Mouse (Mus musculus) hindbrain, embryonic 12.5 days (tissue): ENCODE measurements around the gene Gm3460. TPM values are rescaled to one million over a fixed set of nuclear protein-coding genes. Genes with fewer than 3 reads are reported as not detected.
A peak's percentile ranks its signal among the peaks of the same experiment; 100 is the strongest.
"Not testable (repeated sequence)": the region's sequence is repeated elsewhere in the genome, so short reads cannot be mapped to it uniquely, and the experiment has no call there.

ENCODE experiments used
- ATAC-seq: fragments of 200-750 bp; cut with Nextera tagmentation; 2 replicates; pipeline ENCODE4 v1.8.0; 2017; ENCODE audit warnings: moderate TSS enrichment; ENCODE audit not compliant: low FRiP score
- H3K27ac ChIP-seq: fragments of 300-500 bp; sonication (generic); 2 replicates; pipeline ENCODE4 v1.5.1; 2016; ENCODE audit warnings: mild to moderate bottlenecking
- H3K27me3 ChIP-seq: fragments of 300-500 bp; sonication (generic); 2 replicates; pipeline ENCODE4 v1.6.1; 2016; ENCODE audit warnings: mild to moderate bottlenecking
- H3K36me3 ChIP-seq: fragments of 300-500 bp; sonication (generic); 2 replicates; pipeline ENCODE4 v1.6.1; 2016; ENCODE audit warnings: mild to moderate bottlenecking
- H3K4me1 ChIP-seq: fragments of 300-500 bp; sonication (generic); 2 replicates; pipeline ENCODE4 v1.6.1; 2016
- H3K4me2 ChIP-seq: fragments of 300-500 bp; sonication (generic); replicated peaks from 2 replicates; pipeline ENCODE4 v1.6.1; 2016; ENCODE audit warnings: mild to moderate bottlenecking
- H3K4me3 ChIP-seq: fragments of 300-500 bp; sonication (generic); 2 replicates; pipeline ENCODE4 v1.5.1; 2016; ENCODE audit warnings: mild to moderate bottlenecking
- H3K9ac ChIP-seq: fragments of 300-500 bp; sonication (generic); 2 replicates; pipeline ENCODE4 v1.6.1; 2016; ENCODE audit warnings: mild to moderate bottlenecking, moderate library complexity
- H3K9me3 ChIP-seq: fragments of 300-500 bp; sonication (generic); replicated peaks from 2 replicates; pipeline ENCODE4 v1.6.1; 2016; ENCODE audit warnings: mild to moderate bottlenecking
- WGBS: fragments of 180-500 bp; shearing (Covaris S2); methylation state at CpG from one replicate; pipeline ENCODE4 v1.1.7; 2016; 5-methylcytosine and 5-hydroxymethylcytosine counted together
- polyA plus RNA-seq: library from polyadenylated mRNA; unstranded; fragments of >200 nt; fragmentation: Nextera tagmentation; extraction: Ambion mirVana; gene quantifications from 2 replicates; pipeline ENCODE4 v1.2.1, GENCODE M21; 2016

Gm3460 gene
- polyA plus RNA-seq = not detected in 2 replicates

- ATAC-seq, H3K4me1 ChIP-seq, H3K27me3 ChIP-seq, H3K4me2 ChIP-seq, H3K27ac ChIP-seq, H3K4me3 ChIP-seq, H3K9ac ChIP-seq, H3K9me3 ChIP-seq, H3K36me3 ChIP-seq: not testable (repeated sequence)
- 60% methylated on average over 1 of the region's 2 CpGs for WGBS
These were observed at the start of gene Gm3460 for GRCm38 (mm10) chr14:6622318-6622717. Gm3460 (minus strand) TSS chr14:6622418.

DNA sequence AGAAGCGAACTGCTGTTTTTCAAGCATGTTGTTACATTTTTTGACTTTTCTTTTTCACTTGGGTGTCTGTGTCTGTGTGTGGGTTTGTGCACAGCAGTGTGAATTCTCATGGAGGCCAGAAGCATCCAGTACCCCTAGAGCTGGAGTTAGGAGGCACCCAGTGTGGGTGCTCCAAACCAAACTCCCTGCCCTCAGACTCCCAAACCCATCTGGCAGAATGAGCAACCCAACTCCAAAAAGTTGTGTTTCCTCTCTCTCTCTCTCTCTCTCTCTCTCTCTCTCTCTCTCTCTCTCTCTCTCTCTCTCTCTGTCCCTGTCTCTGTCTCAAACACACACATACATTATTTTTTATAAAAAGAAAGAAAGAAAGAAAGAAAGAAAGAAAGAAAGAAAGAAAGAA, 15.8 kb downstream of the Gm3460 start:
- H3K9me3 ChIP-seq, H3K9ac ChIP-seq, H3K27me3 ChIP-seq, H3K36me3 ChIP-seq, H3K27ac ChIP-seq, H3K4me3 ChIP-seq, H3K4me1 ChIP-seq, H3K4me2 ChIP-seq, ATAC-seq: not testable (repeated sequence)
- WGBS = no CpG with 5 or more reads among the region's 1 CpGs

- not testable (repeated sequence) for H3K27ac ChIP-seq, H3K9ac ChIP-seq
- under 1% methylated on average over 16 of the region's 20 CpGs for WGBS
These were observed 17.2 kb downstream of the Gm3460 start for GRCm38 (mm10) chr14:6605004-6605403.

GRCm38 (mm10) chr14:6604551-6604950, 17.7 kb downstream of the Gm3460 start:
- 7% methylated on average over 17 of the region's 20 CpGs for WGBS
- not testable (repeated sequence) for H3K27ac ChIP-seq, H3K9me3 ChIP-seq, ATAC-seq, H3K4me1 ChIP-seq, H3K36me3 ChIP-seq, H3K27me3 ChIP-seq
- peak overlapping the region; percentile 63 for H3K4me2 ChIP-seq
- H3K9ac ChIP-seq = peak overlapping the region; percentile 38; the same call in 1 of the 2 replicates
- peak overlapping the region; percentile 40 for H3K4me3 ChIP-seq

More at GRCm38 (mm10) chr14:6605004-6605403, 17.2 kb downstream of the Gm3460 start:
- ATAC-seq, H3K4me1 ChIP-seq, H3K27me3 ChIP-seq, H3K9me3 ChIP-seq, H3K36me3 ChIP-seq: not testable (repeated sequence)
- H3K4me2 ChIP-seq = peak overlapping the region; percentile 63
- peak overlapping the region; percentile 40 for H3K4me3 ChIP-seq

GRCm38 (mm10) chr14:6590513-6590912, 31.7 kb downstream of the Gm3460 start, which contains the start of gene Gm3629:
Gm3629 (minus strand) TSS chr14:6590613.
- H3K9me3 ChIP-seq, H3K9ac ChIP-seq, H3K4me3 ChIP-seq, H3K4me2 ChIP-seq, H3K4me1 ChIP-seq, H3K27me3 ChIP-seq, ATAC-seq, H3K27ac ChIP-seq, H3K36me3 ChIP-seq: not testable (repeated sequence)
- 40% methylated on average over 1 of the region's 2 CpGs for WGBS

Other genes starting within 250 kb of the Gm3460 start
- gene Gm16440, start 232.1 kb downstream of the Gm3460 start, polyA plus RNA-seq = not detected in 2 replicates
- gene Gm3591, start 209.9 kb downstream of the Gm3460 start, polyA plus RNA-seq = 1.3 and 2.6 TPM in 2 replicates
- gene Gm3594, start 177.8 kb downstream of the Gm3460 start, polyA plus RNA-seq = not detected in 2 replicates
- not detected in 2 replicates for gene Gm8356, start 85.1 kb downstream of the Gm3460 start, polyA plus RNA-seq
- 0.21 and 0.42 TPM in 2 replicates for gene Gm3629, start 31.8 kb downstream of the Gm3460 start, polyA plus RNA-seq
- gene Gm10251, start 61.8 kb upstream of the Gm3460 start, polyA plus RNA-seq = not detected in 2 replicates
- not detected in 2 replicates for gene Gm8050, start 97.8 kb upstream of the Gm3460 start, polyA plus RNA-seq
- 8.2 and 8.6 TPM in 2 replicates for gene Gm3636, start 119.9 kb upstream of the Gm3460 start, polyA plus RNA-seq
- not detected in 2 replicates for gene Gm8362, start 152.0 kb upstream of the Gm3460 start, polyA plus RNA-seq
- gene Gm3642, start 217.9 kb upstream of the Gm3460 start, polyA plus RNA-seq = not detected in 2 replicates